Mouse (Mus musculus) CH12.LX (cell line): ENCODE results near the gene Gp5. TPM values are rescaled to one million over a fixed set of nuclear protein-coding genes. Genes with fewer than 3 reads are reported as not detected.
"Not testable (repeated sequence)": the region's sequence is repeated elsewhere in the genome, so short reads cannot be mapped to it uniquely, and the experiment has no call there.

Experiments used
- DNase-seq: peaks from one replicate; pipeline ENCODE4 v3.0.0-alpha.2; 2013; ENCODE audit errors: extremely low read depth
- H3K27ac ChIP-seq: 2 replicates; pipeline ENCODE4 v1.5.1; 2012; ENCODE audit warnings: low read depth, mild to moderate bottlenecking, control low read depth, moderate library complexity; ENCODE audit not compliant: insufficient read depth
- H3K27me3 ChIP-seq: replicated peaks from 2 replicates; pipeline ENCODE3; 2012; ENCODE audit warnings: inconsistent platforms
- H3K36me3 ChIP-seq, 2 experiments: replicated peaks in 1 of 2; 2 replicates each; pipeline versions ENCODE3 to v1.6.1; 2012; ENCODE audit warnings: inconsistent platforms in 1 of 2, low read length in 1 of 2, mild to moderate bottlenecking in 1 of 2, mixed read lengths in 1 of 2, moderate library complexity in 1 of 2; ENCODE audit not compliant: control insufficient read depth in 1 of 2, insufficient read depth in 1 of 2
- H3K4me1 ChIP-seq, 2 experiments: 2 replicates each; pipeline ENCODE4 v1.6.1; 2012; ENCODE audit warnings: inconsistent platforms in 1 of 2, moderate library complexity in 1 of 2; ENCODE audit not compliant: insufficient read depth in 2 of 2, control insufficient read depth in 1 of 2
- H3K4me2 ChIP-seq: 2 replicates; pipeline ENCODE4 v1.6.1; 2012; ENCODE audit warnings: low read depth, mild to moderate bottlenecking, control low read depth; ENCODE audit not compliant: poor library complexity, insufficient read depth, severe bottlenecking
- H3K4me3 ChIP-seq, 3 experiments: fragments of 150-350 bp in 1 of 3; sonication (generic) in 1 of 3; replicated peaks in 1 of 3; 2 replicates each; pipeline versions ENCODE3 to v1.5.1; 2011 to 2012; ENCODE audit warnings: low read depth in 2 of 3, low read length in 2 of 3, mild to moderate bottlenecking in 2 of 3, moderate library complexity in 2 of 3, control low read depth in 1 of 3, improper control_type of control experiment in 1 of 3, inconsistent platforms in 1 of 3, mixed read lengths in 1 of 3; ENCODE audit not compliant: poor library complexity in 1 of 3
- H3K79me2 ChIP-seq: replicated peaks from 2 replicates; pipeline ENCODE4 v1.6.1; 2012; ENCODE audit warnings: mild to moderate bottlenecking, moderate library complexity; ENCODE audit not compliant: control insufficient read depth, poor library complexity, insufficient read depth, severe bottlenecking; ENCODE audit errors: extremely low read depth
- H3K9ac ChIP-seq: 2 replicates; pipeline ENCODE4 v1.6.1; 2012; ENCODE audit warnings: low read depth, mild to moderate bottlenecking, control low read depth, moderate library complexity; ENCODE audit not compliant: insufficient read depth
- H3K9me3 ChIP-seq: replicated peaks from 2 replicates; pipeline ENCODE3; 2012; ENCODE audit warnings: low read length, inconsistent platforms, mixed read lengths
- BHLHE40 ChIP-seq: IDR thresholded peaks from 2 replicates; pipeline ENCODE4 v1.6.1; 2011; ENCODE audit warnings: mild to moderate bottlenecking, low read depth, low read length, improper control_type of control experiment
- CHD1 ChIP-seq: IDR thresholded peaks from 2 replicates; pipeline ENCODE4 v1.6.1; 2012; ENCODE audit warnings: low read depth, low read length, improper control_type of control experiment, inconsistent platforms
- CHD2 ChIP-seq: IDR thresholded peaks from 2 replicates; pipeline ENCODE4 v1.6.1; 2011; ENCODE audit warnings: low read length, improper control_type of control experiment
- CTCF ChIP-seq, 2 experiments: IDR thresholded peaks in 1 of 2; conservative IDR thresholded peaks in 1 of 2; 2 replicates each; pipeline ENCODE4 v1.5.1; 2011 to 2012; ENCODE audit warnings: low read depth in 2 of 2, low read length in 2 of 2, improper control_type of control experiment in 1 of 2, inconsistent platforms in 1 of 2, mild to moderate bottlenecking in 1 of 2, moderate library complexity in 1 of 2
- HCFC1 ChIP-seq: IDR thresholded peaks from 2 replicates; pipeline ENCODE4 v1.6.1; 2012; ENCODE audit warnings: low read depth, mild to moderate bottlenecking, inconsistent platforms, low read length, improper control_type of control experiment
- IRF4 ChIP-seq: IDR thresholded peaks from 2 replicates; pipeline ENCODE4 v1.6.1; 2014; ENCODE audit warnings: low read depth, mild to moderate bottlenecking, inconsistent platforms, low read length, improper control_type of control experiment
- JUND ChIP-seq: conservative IDR thresholded peaks from 2 replicates; pipeline ENCODE4 v1.6.1; 2011; ENCODE audit warnings: low read depth, low read length, improper control_type of control experiment
- KAT2A ChIP-seq: IDR thresholded peaks from 2 replicates; pipeline ENCODE4 v1.6.1; 2012; ENCODE audit warnings: low read length, improper control_type of control experiment, inconsistent platforms; ENCODE audit not compliant: insufficient replicate concordance
- MEF2A ChIP-seq: IDR thresholded peaks from 2 replicates; pipeline ENCODE4 v1.6.1; 2014; ENCODE audit warnings: low read depth, mild to moderate bottlenecking, inconsistent platforms, low read length, improper control_type of control experiment, borderline replicate concordance
- NRF1 ChIP-seq: IDR thresholded peaks from 2 replicates; pipeline ENCODE4 v1.6.1; 2014; ENCODE audit warnings: low read depth, mild to moderate bottlenecking, inconsistent platforms, low read length, improper control_type of control experiment, moderate library complexity
- RAD21 ChIP-seq: IDR thresholded peaks from 2 replicates; pipeline ENCODE4 v1.6.1; 2011; ENCODE audit warnings: low read depth, mild to moderate bottlenecking, low read length, improper control_type of control experiment, moderate library complexity
- SMC3 ChIP-seq: IDR thresholded peaks from 2 replicates; pipeline ENCODE4 v1.6.1; 2011; ENCODE audit warnings: low read depth, low read length, improper control_type of control experiment
- ZKSCAN1 ChIP-seq: IDR thresholded peaks from 2 replicates; pipeline ENCODE4 v1.6.1; 2012; ENCODE audit warnings: low read depth, inconsistent platforms, low read length, improper control_type of control experiment, borderline replicate concordance
- ZMIZ1 ChIP-seq: IDR thresholded peaks from 2 replicates; pipeline ENCODE4 v1.6.1; 2012; ENCODE audit warnings: low read depth, mild to moderate bottlenecking, inconsistent platforms, low read length, improper control_type of control experiment
- dilution Hi-C: fragments of 300-500 bp; cut with MboI; formaldehyde crosslinking; loops from 2 replicates; pipeline ENCODE4 v1.14.3; 2020; ENCODE audit warnings: low sequenced_read_pairs; ENCODE audit not compliant: extremely low pct_unique_long_range_greater_than_20kb, extremely low pct_ligation_motif_present
- in situ Hi-C: fragments of 300-500 bp; cut with MboI; formaldehyde crosslinking; loops from 3 replicates; pipeline ENCODE4 v1.14.3; 2019; ENCODE audit warnings: low sequenced_read_pairs, low pct_ligation_motif_present, low pct_unique_long_range_greater_than_20kb, mixed read lengths
- polyA plus RNA-seq: library from polyadenylated mRNA; unstranded; fragments of >175 nt; gene quantifications from 2 replicates; pipeline ENCODE4 v1.2.1, GENCODE M21; 2012; ENCODE audit warnings: low read depth; ENCODE audit not compliant: insufficient read length
- total RNA-seq, 2 experiments: library from RNA; depleted of rRNA; stranded (reverse); fragments of 300-350 nt in 1 of 2; fragments of >200 nt in 1 of 2; gene quantifications; 2 replicates each; pipeline ENCODE4 v1.2.3; 2012 to 2014

The Gp5 gene
- 0.17 and 0.25 TPM in 2 replicates for total RNA-seq (2012; rRNA removed)
- total RNA-seq (2014; rRNA removed): 0.09 TPM in 1 of 2 replicates, not detected in the other
- polyA plus RNA-seq: 0.11 TPM in 1 of 2 replicates, not detected in the other

DNA sequence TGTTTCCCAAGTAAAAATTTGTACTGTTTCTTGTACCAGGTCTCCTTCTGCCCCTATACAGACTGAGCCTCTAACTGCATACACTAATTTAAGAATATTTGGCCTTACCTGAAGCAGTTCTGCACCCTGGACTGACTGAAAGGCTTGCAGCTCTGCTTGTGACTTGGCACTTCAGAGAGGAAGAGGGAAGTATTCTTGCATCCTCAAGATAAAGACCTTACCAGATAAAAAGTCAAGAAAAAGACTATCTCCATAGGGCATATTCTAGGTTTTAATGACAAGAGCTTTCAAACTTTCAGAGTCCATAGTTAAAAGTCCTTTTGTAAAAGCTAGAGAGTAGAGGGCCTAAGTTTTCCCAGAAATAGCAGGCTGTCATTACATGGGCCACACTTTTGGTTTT lies at the start of gene Gp5:
Gene Gp5 (minus strand): TSS at position 133 of the 400 bp plus-strand sequence.
- Histone ChIP-seq H3K36me3 (peaks cover 10 to 48% of the 10 kb centered on the region in 2 experiments), H3K4me2 (no peak within 1 kb of the TSS), H3K27ac (no peak within 1 kb of the TSS; the same call in 1 of the 2 replicates), H3K9me3 (peaks cover 7% of the 10 kb centered on the region), H3K9ac (no peak within 1 kb of the TSS), H3K79me2 (no peaks in the 10 kb centered on the region), H3K4me1 (0 out of 4 replicates have a peak, but pooled peaks cover 0 to 4% of the 10 kb centered on the region in 2 experiments), H3K4me3 (no peak within 1 kb of the TSS), H3K27me3 (no peaks in the 10 kb centered on the region)
- dilution Hi-C loops: no loop called here
- DNase-seq: no peak
- in situ Hi-C loops: no loop called here
- TF ChIP-seq RAD21 (no peak), JUND (no peak), ZMIZ1 (no peak), BHLHE40 (no peak), IRF4 (no peak), CHD1 (no peak), KAT2A (no peak), ZKSCAN1 (no peak), MEF2A (no peak), CHD2 (no peak), NRF1 (no peak)

DNA sequence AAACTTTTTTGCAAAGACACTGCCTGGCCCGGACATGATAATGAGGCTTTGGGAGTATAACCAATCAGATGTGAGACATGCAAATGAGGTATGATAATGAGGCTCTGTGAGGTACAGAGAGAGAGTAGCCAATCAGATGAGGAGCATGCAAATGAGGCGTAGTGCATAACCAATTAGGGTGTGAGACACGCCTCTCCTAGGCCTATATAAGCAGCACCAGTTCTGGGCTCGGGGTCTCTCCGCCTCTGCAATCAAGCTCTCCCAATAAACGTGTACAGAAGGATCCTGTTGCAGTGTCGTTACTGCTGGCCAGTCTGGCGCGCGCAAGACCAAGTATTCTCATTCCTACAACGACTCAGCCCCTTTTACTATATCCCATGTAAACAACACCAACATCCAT lies 42.9 kb upstream of the Gp5 start:
- dilution Hi-C loops: not testable (repeated sequence)

DNA sequence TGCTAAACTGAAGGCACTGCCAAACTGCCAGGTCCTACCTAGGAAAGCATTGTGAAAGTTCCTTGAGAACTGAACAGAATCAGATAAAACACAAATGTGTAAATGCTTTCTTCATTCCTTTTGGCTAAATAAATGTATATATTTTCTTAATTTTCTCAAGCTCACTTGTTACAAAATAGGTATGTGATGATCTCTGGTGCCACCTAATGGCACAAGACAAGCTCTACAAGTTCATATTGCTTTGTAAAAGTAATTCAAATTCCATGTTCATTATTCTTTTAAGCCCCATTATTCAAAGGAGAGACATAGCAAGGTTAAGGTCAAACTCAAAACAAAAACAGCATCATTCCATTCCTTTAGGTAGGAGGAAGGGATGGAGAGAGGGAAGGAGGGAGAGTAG lies 3.7 kb upstream of the Gp5 start:
- peak; percentile 42 for DNase-seq
- dilution Hi-C loops: no loop called here
- H3K79me2 ChIP-seq: no peaks in the 10 kb centered on the region
- no peak overlapping the region for H3K9ac ChIP-seq
- 0 out of 4 replicates have a peak, but pooled peaks cover 0 to 4% of the 10 kb centered on the region in 2 experiments for H3K4me1 ChIP-seq
- H3K36me3 ChIP-seq: peaks cover 30 to 70% of the 10 kb centered on the region in 2 experiments
- H3K4me3 ChIP-seq: no peak overlapping the region
- TF ChIP-seq CTCF (conservative IDR thresholded peaks at IDR 0.05 in 1 of 2, IDR thresholded peaks at IDR 0.05 in 1 of 2; ENCODE audit: low read depth in 2 of 2, low read length in 2 of 2) (peak; percentile 28 to 82; a peak in 3 of 4 replicates), IRF4 (no peak), HCFC1 (no peak), SMC3 (peak; percentile 56), RAD21 (peak; percentile 75), MEF2A (no peak)
- TF ChIP-seq, all 38 proteins: peak for 3
- H3K9me3 ChIP-seq: no peaks in the 10 kb centered on the region
- no peak overlapping the region for H3K4me2 ChIP-seq
- no peak overlapping the region for H3K27ac ChIP-seq
- no peaks in the 10 kb centered on the region for H3K27me3 ChIP-seq
- in situ Hi-C loops: no loop called here

More for the DNA sequence above, 42.9 kb upstream of the Gp5 start:
- DNase-seq, H3K27me3 ChIP-seq, H3K4me1 ChIP-seq, H3K9me3 ChIP-seq, H3K9ac ChIP-seq, H3K27ac ChIP-seq, H3K4me2 ChIP-seq, H3K79me2 ChIP-seq, H3K4me3 ChIP-seq, in situ Hi-C loops: not testable (repeated sequence)
- H3K36me3 ChIP-seq: peaks cover 38 to 84% of the 10 kb centered on the region in 2 experiments
